Mouse (Mus musculus): Measurements from ENCODE around the gene Slc44a2. TPM values are rescaled to one million over a fixed set of nuclear protein-coding genes. Genes with fewer than 3 reads are reported as not detected.

The Slc44a2 gene
- total and polyA plus RNA-seq, 2 experiments from 2014 or later: 47.1 to 58.5 TPM

DNA sequence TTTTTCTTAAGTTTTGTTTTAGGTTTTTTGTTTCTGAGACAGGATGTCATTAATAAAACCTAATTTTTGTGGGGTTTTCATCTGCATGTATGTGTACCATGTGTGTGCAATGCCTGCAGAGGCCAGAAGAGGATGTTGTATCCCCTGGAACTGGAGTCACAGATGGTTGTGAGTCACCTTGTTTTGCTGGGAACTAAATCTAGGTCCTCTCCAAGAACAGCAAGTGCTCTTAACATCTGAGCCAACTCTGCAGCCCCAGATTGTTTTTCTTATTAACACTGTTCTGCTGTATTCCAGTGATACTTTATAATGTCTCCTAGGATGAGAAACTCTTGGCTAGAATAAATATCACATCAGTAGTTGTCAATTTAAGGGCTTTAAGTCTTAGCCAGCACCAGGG is 60.4 kb downstream of the Slc44a2 start:
- no peak overlapping the region for H3K4me2 ChIP-seq (ENCODE audit: low read depth, low read length, poor library complexity, severe bottlenecking)
- TF ChIP-seq CTCF (IDR thresholded peaks at IDR 0.05): no peak
- DNase-seq (ENCODE audit: low spot score) (no peak), ATAC-seq (ENCODE audit: low FRiP score) (no peak)
- no peaks in the 10 kb centered on the region for H3K27me3 ChIP-seq (ENCODE audit: insufficient read depth, low read length)
- peaks cover 2% of the 10 kb centered on the region; the same call in 1 of the 2 replicates for H3K36me3 ChIP-seq (ENCODE audit: insufficient read depth, low read length)
- no peak overlapping the region for H3K9ac ChIP-seq (replicated peaks; ENCODE audit: low read length, poor library complexity, severe bottlenecking)
- no peaks in the 10 kb centered on the region for H3K4me1 ChIP-seq (ENCODE audit: insufficient read depth, low read length)
- no peak overlapping the region for H3K4me3 ChIP-seq (ENCODE audit: low read depth, low read length)
- H3K9me3 ChIP-seq (ENCODE audit: low read length): no peaks in the 10 kb centered on the region
- no peak overlapping the region for H3K27ac ChIP-seq (ENCODE audit: low read depth, low read length)

DNA sequence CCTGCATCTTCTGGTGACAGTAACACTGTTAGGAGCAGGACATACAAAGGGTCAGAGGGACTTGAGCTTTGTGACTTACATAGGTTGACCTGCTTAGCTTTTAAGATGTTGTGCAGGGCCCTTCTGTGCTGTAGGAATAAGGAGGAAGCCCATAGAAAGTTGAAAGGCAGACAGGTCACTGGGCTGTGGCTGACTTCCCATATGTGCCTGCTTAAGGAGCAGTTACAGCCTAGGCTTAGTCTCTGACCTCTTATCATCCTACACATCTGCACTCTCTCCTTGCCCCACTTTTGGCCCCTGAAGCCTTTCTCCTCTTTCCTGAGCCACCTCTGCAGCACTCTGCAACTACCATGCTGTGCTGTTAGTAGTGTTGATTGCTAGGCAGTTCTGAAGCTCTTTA is 63.5 kb downstream of the Slc44a2 start:
- Histone ChIP-seq H3K27ac (ENCODE audit: low read depth, low read length) (no peak overlapping the region), H3K4me1 (ENCODE audit: insufficient read depth, low read length) (no peaks in the 10 kb centered on the region), H3K27me3 (ENCODE audit: insufficient read depth, low read length) (no peaks in the 10 kb centered on the region), H3K4me3 (ENCODE audit: low read depth, low read length) (no peak overlapping the region), H3K36me3 (ENCODE audit: insufficient read depth, low read length) (peaks cover 12% of the 10 kb centered on the region; the same call in 1 of the 2 replicates), H3K9ac (replicated peaks; ENCODE audit: low read length, poor library complexity, severe bottlenecking) (no peak overlapping the region), H3K4me2 (ENCODE audit: low read depth, low read length, poor library complexity, severe bottlenecking) (no peak overlapping the region), H3K9me3 (ENCODE audit: low read length) (no peaks in the 10 kb centered on the region)
- ATAC-seq (ENCODE audit: low FRiP score) (no peak), DNase-seq (ENCODE audit: low spot score) (no peak)
- TF ChIP-seq CTCF (IDR thresholded peaks at IDR 0.05): no peak

DNA sequence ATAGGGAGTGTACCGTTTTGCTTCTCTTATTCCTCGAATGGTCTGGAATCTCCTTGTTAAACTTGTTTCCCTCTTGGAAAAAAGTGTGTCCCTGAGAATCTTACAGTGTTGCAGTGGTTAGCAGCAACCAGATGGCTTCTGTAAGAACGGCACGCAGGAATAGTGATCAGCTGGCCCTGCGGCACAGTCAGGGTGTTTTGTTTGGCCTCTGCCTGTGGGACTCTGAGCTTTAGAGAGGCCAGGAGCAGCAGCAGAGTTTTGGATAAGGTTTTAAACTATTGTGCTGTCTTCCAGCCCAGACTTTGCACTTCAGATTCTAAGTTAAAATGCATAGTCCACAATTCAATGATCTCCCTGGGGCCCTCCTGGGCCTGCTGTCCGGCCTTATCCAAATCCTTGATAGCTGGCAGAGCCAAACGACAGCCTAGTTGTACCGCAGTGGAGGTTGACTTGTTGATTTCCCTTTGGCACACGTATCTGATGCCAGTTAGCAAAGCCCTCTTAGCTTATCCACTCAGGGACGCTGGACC is 72.2 kb downstream of the Slc44a2 start:
- WGBS: 80% methylated on average over 10 of the region's 10 CpGs
- H3K4me3 ChIP-seq (ENCODE audit: low read depth, low read length): no peak overlapping the region
- H3K27me3 ChIP-seq (ENCODE audit: insufficient read depth, low read length): no peaks in the 10 kb centered on the region
- no peak overlapping the region for H3K27ac ChIP-seq (ENCODE audit: low read depth, low read length)
- peaks cover 83% of the 10 kb centered on the region for H3K36me3 ChIP-seq (ENCODE audit: insufficient read depth, low read length)
- ATAC-seq (ENCODE audit: low FRiP score) (no peak), DNase-seq (ENCODE audit: low spot score) (no peak)
- no peaks in the 10 kb centered on the region for H3K4me1 ChIP-seq (ENCODE audit: insufficient read depth, low read length)
- no peak for TF ChIP-seq CTCF (IDR thresholded peaks at IDR 0.05)
- no peaks in the 10 kb centered on the region for H3K9me3 ChIP-seq (ENCODE audit: low read length)
- no peak overlapping the region for H3K9ac ChIP-seq (replicated peaks; ENCODE audit: low read length, poor library complexity, severe bottlenecking)
- no peak overlapping the region for H3K4me2 ChIP-seq (ENCODE audit: low read depth, low read length, poor library complexity, severe bottlenecking)

DNA sequence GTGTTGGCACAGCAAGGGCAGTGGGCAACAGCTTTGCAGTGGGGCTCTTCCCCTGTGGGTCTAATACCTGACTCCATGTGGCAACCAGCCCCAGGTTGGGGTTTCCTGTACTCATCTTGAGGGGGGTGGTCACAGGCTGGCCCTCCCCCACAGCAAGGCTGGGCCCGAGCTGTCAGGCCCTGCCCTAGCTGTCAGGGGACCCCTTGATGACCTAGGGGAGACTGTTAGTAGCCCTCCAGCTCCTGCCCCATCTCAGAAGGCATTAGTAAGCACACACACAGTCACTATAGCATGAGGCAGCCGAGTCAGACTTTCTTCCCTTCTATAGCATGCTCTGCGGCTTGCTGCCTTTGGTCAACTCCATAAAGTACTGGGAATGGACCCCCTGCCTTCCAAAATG is 75.2 kb downstream of the Slc44a2 start:
- no peak for TF ChIP-seq CTCF (IDR thresholded peaks at IDR 0.05)
- Histone ChIP-seq H3K9ac (replicated peaks; ENCODE audit: low read length, poor library complexity, severe bottlenecking) (no peak overlapping the region), H3K4me2 (ENCODE audit: low read depth, low read length, poor library complexity, severe bottlenecking) (no peak overlapping the region), H3K27me3 (ENCODE audit: insufficient read depth, low read length) (no peaks in the 10 kb centered on the region), H3K27ac (ENCODE audit: low read depth, low read length) (no peak overlapping the region), H3K9me3 (ENCODE audit: low read length) (no peaks in the 10 kb centered on the region), H3K4me1 (ENCODE audit: insufficient read depth, low read length) (no peaks in the 10 kb centered on the region), H3K4me3 (ENCODE audit: low read depth, low read length) (no peak overlapping the region), H3K36me3 (ENCODE audit: insufficient read depth, low read length) (peaks cover 93% of the 10 kb centered on the region)
- DNase-seq (ENCODE audit: low spot score): no peak
- ATAC-seq (ENCODE audit: low FRiP score): no peak
- WGBS: 91% methylated on average over 3 of the region's 3 CpGs

DNA sequence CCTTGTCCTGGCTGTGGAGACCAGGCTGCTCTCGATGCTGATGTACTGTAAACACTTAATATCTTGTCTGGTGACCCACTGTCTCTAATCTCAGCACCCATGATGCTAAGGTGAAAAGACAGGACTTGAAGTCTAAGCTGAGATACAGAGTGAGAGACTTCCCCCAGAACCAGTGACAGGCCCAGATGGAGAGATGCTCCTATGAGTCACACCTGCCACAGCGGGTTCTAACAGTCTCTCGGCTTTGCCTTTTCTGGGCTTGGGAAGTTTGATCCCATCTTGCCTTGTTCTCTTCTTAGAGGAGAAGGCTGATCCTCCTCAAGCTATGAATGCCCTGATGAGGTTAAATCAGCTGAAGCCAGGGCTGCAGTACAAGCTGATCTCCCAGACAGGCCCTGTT is 76.7 kb downstream of the Slc44a2 start:
- 89% methylated on average over 3 of the region's 3 CpGs for WGBS
- ATAC-seq (ENCODE audit: low FRiP score): no peak
- no peak overlapping the region for H3K4me2 ChIP-seq (ENCODE audit: low read depth, low read length, poor library complexity, severe bottlenecking)
- no peaks in the 10 kb centered on the region for H3K4me1 ChIP-seq (ENCODE audit: insufficient read depth, low read length)
- no peak for DNase-seq (ENCODE audit: low spot score)
- no peaks in the 10 kb centered on the region for H3K27me3 ChIP-seq (ENCODE audit: insufficient read depth, low read length)
- H3K4me3 ChIP-seq (ENCODE audit: low read depth, low read length): no peak overlapping the region
- TF ChIP-seq CTCF (IDR thresholded peaks at IDR 0.05): no peak
- H3K9ac ChIP-seq (replicated peaks; ENCODE audit: low read length, poor library complexity, severe bottlenecking): no peak overlapping the region
- peaks cover 94% of the 10 kb centered on the region for H3K36me3 ChIP-seq (ENCODE audit: insufficient read depth, low read length)
- H3K9me3 ChIP-seq (ENCODE audit: low read length): no peaks in the 10 kb centered on the region
- no peak overlapping the region for H3K27ac ChIP-seq (ENCODE audit: low read depth, low read length)

DNA sequence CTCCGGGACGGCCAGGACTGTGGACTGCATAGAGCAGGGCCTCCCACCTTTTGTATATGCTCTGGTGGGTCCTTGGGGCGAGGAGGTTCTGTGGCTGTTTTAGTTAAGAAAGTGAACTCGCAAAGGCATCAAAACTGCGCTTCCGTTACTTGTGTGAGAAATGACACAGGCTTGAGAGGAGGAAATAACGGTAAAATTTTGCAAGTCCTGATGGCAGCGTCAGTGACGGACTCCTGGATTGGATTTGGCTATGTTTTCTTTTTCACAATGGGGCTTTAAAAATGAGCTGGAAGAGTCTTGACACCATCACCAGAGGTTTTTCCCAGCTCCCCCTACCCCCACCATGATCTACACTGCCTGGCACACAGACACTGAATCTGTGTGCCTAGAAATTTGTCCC is 80.5 kb downstream of the Slc44a2 start:
- H3K27me3 ChIP-seq (ENCODE audit: insufficient read depth, low read length): no peaks in the 10 kb centered on the region
- no peaks in the 10 kb centered on the region for H3K4me1 ChIP-seq (ENCODE audit: insufficient read depth, low read length)
- 92% methylated on average over 9 of the region's 9 CpGs for WGBS
- no peak for ATAC-seq (ENCODE audit: low FRiP score)
- peaks cover 91% of the 10 kb centered on the region for H3K36me3 ChIP-seq (ENCODE audit: insufficient read depth, low read length)
- H3K27ac ChIP-seq (ENCODE audit: low read depth, low read length): no peak overlapping the region
- TF ChIP-seq CTCF (IDR thresholded peaks at IDR 0.05): no peak
- no peak overlapping the region for H3K4me2 ChIP-seq (ENCODE audit: low read depth, low read length, poor library complexity, severe bottlenecking)
- H3K4me3 ChIP-seq (ENCODE audit: low read depth, low read length): no peak overlapping the region
- no peak overlapping the region for H3K9ac ChIP-seq (replicated peaks; ENCODE audit: low read length, poor library complexity, severe bottlenecking)
- no peaks in the 10 kb centered on the region for H3K9me3 ChIP-seq (ENCODE audit: low read length)
- no peak for DNase-seq (ENCODE audit: low spot score)

All from midbrain, postnatal 0 days (tissue).